Comparison of ENCODE assay signal across 8 mouse cellular contexts in the genomic region with DNA sequence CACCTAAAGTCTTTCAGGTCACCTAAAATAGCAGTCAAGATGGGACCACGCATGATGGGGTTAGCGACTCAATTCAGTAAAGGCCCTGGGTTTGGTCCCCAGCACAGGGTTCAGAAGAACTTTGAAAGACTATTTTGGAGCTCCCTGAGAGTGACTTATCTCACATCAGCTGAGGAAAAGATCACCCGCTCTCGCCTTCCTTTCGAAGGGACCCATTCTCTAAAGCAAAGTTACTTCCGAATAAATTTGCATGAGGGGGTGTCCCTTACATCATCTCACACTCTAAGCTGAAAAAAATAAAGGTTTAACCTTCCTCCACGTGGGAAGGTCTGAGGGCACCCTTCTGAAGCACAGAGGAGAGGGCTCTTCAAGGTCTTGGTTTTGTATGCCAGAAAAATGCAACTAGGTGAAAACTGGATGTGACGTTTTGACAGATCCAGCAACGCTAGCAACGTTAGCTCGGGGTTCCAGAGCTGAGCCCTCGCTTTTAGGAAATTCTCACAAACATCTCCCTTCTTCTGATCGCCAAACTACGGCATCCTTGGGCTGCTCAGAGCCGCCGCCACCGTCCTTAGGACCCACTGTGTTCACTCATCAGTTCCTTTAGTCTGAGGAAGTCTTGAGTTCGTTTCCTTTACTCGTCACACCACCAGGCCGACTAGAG. TPM values are rescaled to one million over a fixed set of nuclear protein-coding genes. Genes with fewer than 3 reads are reported as not detected.
DNase-seq lines count a peak whose midpoint lies in the region; TF ChIP-seq lines count a peak whose summit lies in the region.

No protein-coding gene starts in this region.

- H3K27ac ChIP-seq in cerebellum, adult 2 months (ENCODE audit: insufficient read depth, low read length) = no peak overlapping the region
- no peak overlapping the region for H3K27ac ChIP-seq in ES-Bruce4 (ENCODE audit: insufficient read depth, low read length)
- H3K27ac ChIP-seq in hindbrain, embryonic 10.5 days = peak overlapping the region; percentile 90

- peak overlapping the region; percentile 90 for H3K4me3 ChIP-seq in cerebellum, adult 2 months (replicated peaks; ENCODE audit: insufficient read depth, low read depth, low read length)
- peak overlapping the region; percentile 48 for H3K4me3 ChIP-seq in ES-Bruce4 (ENCODE audit: low read depth, low read length)
- peak overlapping the region; percentile 67 for H3K4me3 ChIP-seq in hindbrain, embryonic 10.5 days

- no peak for TF ChIP-seq POLR2A in cerebellum, adult 2 months (IDR thresholded peaks at IDR 0.05; ENCODE audit: borderline replicate concordance, insufficient read depth, low read length)
- no peak for TF ChIP-seq POLR2A in ES-Bruce4 (IDR thresholded peaks at IDR 0.05; ENCODE audit: insufficient read depth, low read length)

- no peaks in the 10 kb centered on the region for H3K36me3 ChIP-seq in ES-Bruce4 (ENCODE audit: control insufficient read depth, insufficient read depth, low read length, poor library complexity, severe bottlenecking)
- H3K36me3 ChIP-seq in hindbrain, embryonic 10.5 days = no peaks in the 10 kb centered on the region

- H3K27me3 ChIP-seq in cerebellum, adult 2 months (ENCODE audit: control insufficient read depth, insufficient read depth, low read length) = peaks cover 4% of the 10 kb centered on the region; the same call in 1 of the 2 replicates
- H3K27me3 ChIP-seq in ES-Bruce4 (ENCODE audit: control insufficient read depth, insufficient read depth, low read length, poor library complexity, severe bottlenecking) = peaks cover 22% of the 10 kb centered on the region
- H3K27me3 ChIP-seq in hindbrain, embryonic 10.5 days (ENCODE audit: insufficient read depth, poor library complexity, severe bottlenecking) = peaks cover 55% of the 10 kb centered on the region

- peak overlapping the region; percentile 35 for H3K9ac ChIP-seq in ES-Bruce4 (ENCODE audit: low read depth, poor library complexity, severe bottlenecking)

- H3K4me1 ChIP-seq in cerebellum, adult 2 months (ENCODE audit: control insufficient read depth, insufficient read depth, low read length) = no peaks in the 10 kb centered on the region; the same call in 1 of the 2 replicates
- no peaks in the 10 kb centered on the region for H3K4me1 ChIP-seq in ES-Bruce4 (ENCODE audit: control insufficient read depth, insufficient read depth, low read length)
- peaks cover 17% of the 10 kb centered on the region for H3K4me1 ChIP-seq in hindbrain, embryonic 10.5 days (replicated peaks)

- peaks cover 3% of the 10 kb centered on the region for H3K9me3 ChIP-seq in ES-Bruce4 (replicated peaks; ENCODE audit: control insufficient read depth, insufficient read depth, low read length, poor library complexity, severe bottlenecking)
- H3K9me3 ChIP-seq in hindbrain, embryonic 10.5 days = no peaks in the 10 kb centered on the region; the same call in 1 of the 2 replicates

- no peak for TF ChIP-seq CTCF in cerebellum, adult 2 months (IDR thresholded peaks at IDR 0.05; ENCODE audit: borderline replicate concordance, insufficient read depth, low read depth, low read length)
- TF ChIP-seq CTCF in ES-Bruce4 (IDR thresholded peaks at IDR 0.05; ENCODE audit: low read depth, low read length) = no peak

- no peak for TF ChIP-seq EP300 in ES-Bruce4 (IDR thresholded peaks at IDR 0.05; ENCODE audit: insufficient read depth, low read depth, low read length)

- 19% methylated on average over 20 of the region's 20 CpGs for WGBS in cerebellum, adult 2 months
- WGBS in hindbrain, embryonic 10.5 days = 19% methylated on average over 20 of the region's 20 CpGs

- DNase-seq in cerebellum, adult 2 months = peak in 1 of 2 experiments; percentile 11
- DNase-seq in cerebellum, adult 9-11 months = no peak
- no peak for DNase-seq in hindbrain, embryonic 10.5 days (ENCODE audit: low spot score)
- peak; percentile 18 for DNase-seq in lung, postnatal 25 days (ENCODE audit: low spot score)
- peak; percentile 19 for DNase-seq in testis, postnatal 10 days (ENCODE audit: low spot score)
- no peak for DNase-seq in layer of hippocampus, postnatal 36 days
- DNase-seq in gastrocnemius, postnatal 10 days = no peak

RNA-seq across cellular contexts. Expression of a gene that starts 0.5 kb away (rescaled TPM):
- polyA plus RNA-seq in cerebellum, adult 2 months (2012; rRNA removed) = 0.13 and 0.20 TPM in 2 replicates
- polyA plus RNA-seq in ES-Bruce4 (2011; ENCODE audit: insufficient read depth, insufficient read length, low read depth, missing spikeins) = not detected in 2 replicates
- polyA plus RNA-seq in hindbrain, embryonic 10.5 days (2016; fragmentation: Nextera tagmentation; extraction: Ambion mirVana) = 0.14 and 0.37 TPM in 2 replicates
- total RNA-seq in layer of hippocampus, postnatal 36 days (2021) = not detected
- total RNA-seq in gastrocnemius, postnatal 10 days (2021) = not detected

RNA-seq across cellular contexts. Expression of a gene that starts 4.6 kb away (rescaled TPM):
- 0.07 and 0.10 TPM in 2 replicates for polyA plus RNA-seq in cerebellum, adult 2 months (2012; rRNA removed)
- polyA plus RNA-seq in ES-Bruce4 (2011; ENCODE audit: insufficient read depth, insufficient read length, low read depth, missing spikeins) = not detected in 2 replicates
- polyA plus RNA-seq in hindbrain, embryonic 10.5 days (2016; fragmentation: Nextera tagmentation; extraction: Ambion mirVana) = 0.07 and 0.11 TPM in 2 replicates
- total RNA-seq in layer of hippocampus, postnatal 36 days (2021) = not detected
- under 1 TPM; 0.09 to 0.93 TPM for total RNA-seq in gastrocnemius, postnatal 10 days (2021)

RNA-seq across cellular contexts. Expression of a gene that starts 36.7 kb away (rescaled TPM):
- polyA plus RNA-seq in cerebellum, adult 2 months (2012; rRNA removed) = 64.6 and 66.8 TPM in 2 replicates
- 19.3 and 20.0 TPM in 2 replicates for polyA plus RNA-seq in ES-Bruce4 (2011; ENCODE audit: insufficient read depth, insufficient read length, low read depth, missing spikeins)
- 59.4 and 66.2 TPM in 2 replicates for polyA plus RNA-seq in hindbrain, embryonic 10.5 days (2016; fragmentation: Nextera tagmentation; extraction: Ambion mirVana)
- total RNA-seq in layer of hippocampus, postnatal 36 days (2021) = 10 to 100 TPM; 55.7 to 61.4 TPM
- total RNA-seq in gastrocnemius, postnatal 10 days (2021) = 10 to 100 TPM; 20.4 to 23.1 TPM

RNA-seq across cellular contexts. Expression of a gene that starts 47.6 kb away (rescaled TPM):
- 0.41 TPM in 1 of 2 replicates, not detected in the other for polyA plus RNA-seq in cerebellum, adult 2 months (2012; rRNA removed)
- not detected in 2 replicates for polyA plus RNA-seq in ES-Bruce4 (2011; ENCODE audit: insufficient read depth, insufficient read length, low read depth, missing spikeins)
- polyA plus RNA-seq in hindbrain, embryonic 10.5 days (2016; fragmentation: Nextera tagmentation; extraction: Ambion mirVana) = not detected in 2 replicates
- total RNA-seq in layer of hippocampus, postnatal 36 days (2021) = not detected
- total RNA-seq in gastrocnemius, postnatal 10 days (2021) = not detected

Comparison
In these comparisons a context has a peak if more than half of its experiments do, and no peak if none do; other contexts are left out.
1. DNase-seq: peak in lung, postnatal 25 days (single experiment) and testis, postnatal 10 days (single experiment); none in cerebellum, adult 9-11 months (single experiment), hindbrain, embryonic 10.5 days (single experiment), layer of hippocampus, postnatal 36 days (0 of 2) and gastrocnemius, postnatal 10 days (single experiment).
2. Peak in every context shown above with its lines, with median percentiles within 50 percentile points of each other: H3K4me3 ChIP-seq.